Mouse (Mus musculus): ENCODE measurements around the gene Chid1. TPM values are rescaled to one million over a fixed set of nuclear protein-coding genes. Genes with fewer than 3 reads are reported as not detected.
A peak's percentile ranks its signal among the peaks of the same experiment; 100 is the strongest.

Gene Chid1
- total RNA-seq, 2 experiments from 2014 or later = 54.5 to 59.0 TPM

- no peak for DNase-seq (ENCODE audit: low spot score in 2 of 2)
Observed at GRCm38 (mm10) chr7:141559726-141560325, 20.2 kb upstream of the Chid1 start.

GRCm38 (mm10) chr7:141558946-141559345 is 19.3 kb upstream of the Chid1 start:
- DNase-seq (ENCODE audit: low spot score in 2 of 2) = no peak

GRCm38 (mm10) chr7:141558329-141558776 is 18.7 kb upstream of the Chid1 start:
- DNase-seq (ENCODE audit: low spot score in 2 of 2) = no peak

GRCm38 (mm10) chr7:141550464-141550863 is 10.8 kb upstream of the Chid1 start:
- DNase-seq (ENCODE audit: low spot score in 2 of 2) = no peak

- no peak for DNase-seq (ENCODE audit: low spot score in 2 of 2)
Observed at GRCm38 (mm10) chr7:141549432-141550061, 9.9 kb upstream of the Chid1 start.

GRCm38 (mm10) chr7:141544654-141545053 is 5.0 kb upstream of the Chid1 start:
- DNase-seq (ENCODE audit: low spot score in 2 of 2) = no peak

- no peak for DNase-seq (ENCODE audit: low spot score in 2 of 2)
Observed at GRCm38 (mm10) chr7:141542588-141542987, 2.9 kb upstream of the Chid1 start.

GRCm38 (mm10) chr7:141541681-141542080 is 2.0 kb upstream of the Chid1 start:
- no peak for DNase-seq (ENCODE audit: low spot score in 2 of 2)

GRCm38 (mm10) chr7:141540312-141541081 is 840 bp upstream of the Chid1 start:
- DNase-seq (ENCODE audit: low spot score in 2 of 2) = peak in 1 of 2 experiments; percentile 36

GRCm38 (mm10) chr7:141538852-141539555 is 653 bp downstream of the Chid1 start:
- no peak for DNase-seq (ENCODE audit: low spot score in 2 of 2)

GRCm38 (mm10) chr7:141535570-141535969 is 4.1 kb downstream of the Chid1 start:
- no peak for DNase-seq (ENCODE audit: low spot score in 2 of 2)

- no peak for DNase-seq (ENCODE audit: low spot score in 2 of 2)
Observed at GRCm38 (mm10) chr7:141525580-141525925, 14.1 kb downstream of the Chid1 start.

GRCm38 (mm10) chr7:141524760-141525579 is 14.7 kb downstream of the Chid1 start:
- peak; percentile 66 to 72 for DNase-seq (ENCODE audit: low spot score in 2 of 2)

GRCm38 (mm10) chr7:141524271-141524670 is 15.4 kb downstream of the Chid1 start:
- no peak for DNase-seq (ENCODE audit: low spot score in 2 of 2)

GRCm38 (mm10) chr7:141523007-141523406 is 16.6 kb downstream of the Chid1 start:
- no peak for DNase-seq (ENCODE audit: low spot score in 2 of 2)

- no peak for DNase-seq (ENCODE audit: low spot score in 2 of 2)
Observed at GRCm38 (mm10) chr7:141519795-141520194, 19.9 kb downstream of the Chid1 start.

- DNase-seq (ENCODE audit: low spot score in 2 of 2) = no peak
Observed at GRCm38 (mm10) chr7:141518926-141519325, 20.7 kb downstream of the Chid1 start.

- no peak for DNase-seq (ENCODE audit: low spot score in 2 of 2)
Observed at GRCm38 (mm10) chr7:141518296-141518695, 21.4 kb downstream of the Chid1 start.

- DNase-seq (ENCODE audit: low spot score in 2 of 2) = no peak
Observed at GRCm38 (mm10) chr7:141517638-141518037, 22.0 kb downstream of the Chid1 start.

- no peak for DNase-seq (ENCODE audit: low spot score in 2 of 2)
Observed at GRCm38 (mm10) chr7:141510681-141511191, 28.9 kb downstream of the Chid1 start.
